Mouse (Mus musculus) embryo, embryonic 10 days (tissue): ENCODE measurements at regions not wholly inside any gene's neighbourhood (a gene's known extent, or its start where the extent isn't known, plus 50 kb on each side); places are given as distances from the start of the nearest gene placed in this dataset.
A peak's percentile ranks its signal among the peaks of the same experiment; 100 is the strongest.

ENCODE experiments used
- DNase-seq: peaks from one replicate; pipeline ENCODE4 v3.0.0-alpha.2; 2015; ENCODE audit warnings: low spot score

DNA sequence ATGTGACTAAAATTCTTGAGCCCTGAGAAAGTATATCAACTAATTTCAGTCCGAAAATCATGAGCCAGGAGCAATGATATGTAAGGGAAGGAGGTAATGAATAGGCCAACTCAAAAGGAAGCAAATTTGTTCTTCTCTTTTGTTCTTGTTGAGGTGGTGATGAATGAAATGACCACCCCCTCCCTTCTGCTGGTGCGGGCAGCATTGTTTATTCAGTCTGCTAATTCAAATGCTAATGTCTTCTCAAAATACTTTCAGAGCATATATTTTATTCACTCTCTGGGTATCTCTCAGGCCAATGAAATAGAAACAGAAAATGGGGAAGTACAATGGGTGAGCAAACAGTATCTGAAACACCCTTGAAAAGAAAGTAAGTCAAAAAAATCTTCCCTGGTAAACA is 1870.4 kb downstream of the Pcdh19 start:
- no peak for DNase-seq

DNA sequence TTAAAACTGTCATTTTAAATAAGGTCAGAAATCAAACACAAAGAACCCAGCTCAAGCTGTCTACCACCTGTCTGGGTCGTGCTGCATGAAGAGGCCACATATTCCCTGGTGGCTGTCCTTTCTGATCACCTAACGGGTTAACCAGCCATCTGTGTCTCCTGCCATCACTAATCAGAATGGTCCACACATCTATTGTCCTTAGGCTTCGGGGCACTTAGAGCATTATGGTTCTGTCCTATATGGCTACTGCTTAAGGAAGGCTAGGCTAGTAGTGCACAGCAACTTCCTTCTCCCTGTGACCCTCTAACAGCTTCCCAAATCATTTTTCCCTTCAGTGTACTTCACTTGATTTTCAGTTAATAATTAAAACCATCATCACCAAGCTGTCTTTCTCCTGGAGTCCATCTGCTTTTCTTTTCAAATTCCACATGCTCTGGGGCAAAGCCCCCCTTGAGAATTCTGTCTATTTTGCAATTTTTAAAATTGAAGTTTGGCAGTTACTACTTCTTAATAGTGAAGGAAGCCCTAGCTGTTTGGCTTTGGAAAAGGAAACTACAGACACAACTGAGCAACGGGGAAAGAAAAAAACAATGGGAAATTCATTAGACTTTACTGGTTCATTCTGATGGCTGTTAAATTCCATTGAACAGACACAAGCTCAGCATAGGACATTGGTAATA is 1914.6 kb downstream of the Pcdh19 start:
- DNase-seq: peak; percentile 4
